Mouse (Mus musculus): ENCODE results near the gene Rnf215. TPM values are rescaled to one million over a fixed set of nuclear protein-coding genes. Genes with fewer than 3 reads are reported as not detected.
"Not testable (repeated sequence)": the region's sequence is repeated elsewhere in the genome, so short reads cannot be mapped to it uniquely, and the experiment has no call there.

The Rnf215 gene
- polyA plus RNA-seq, 1 experiment from 2014 or later, result 19.6 TPM

- 69% methylated on average over 3 of the region's 3 CpGs for WGBS
- TF ChIP-seq CTCF (IDR thresholded peaks at IDR 0.05; ENCODE audit: low read depth) (no peak), EP300 (optimal IDR thresholded peaks at IDR 0.05) (no peak)
- Histone ChIP-seq H3K4me2 (replicated peaks; ENCODE audit: low read depth) (no peak overlapping the region), H3K27me3 (ENCODE audit: control insufficient read depth, insufficient read depth, low read length) (no peaks in the 10 kb centered on the region), H3K27ac (replicated peaks) (no peak overlapping the region), H3K4me1 (replicated peaks; ENCODE audit: control insufficient read depth, insufficient read depth) (no peaks in the 10 kb centered on the region), H3K36me3 (ENCODE audit: control insufficient read depth, insufficient read depth, low read length) (no peaks in the 10 kb centered on the region), H3K9ac (ENCODE audit: low read length) (no peak overlapping the region), H3K9me3 (ENCODE audit: control insufficient read depth, low read length) (no peaks in the 10 kb centered on the region), H3K4me3 (ENCODE audit: low read depth, low read length) (no peak overlapping the region)
- no peak for ATAC-seq (ENCODE audit: low FRiP score, low TSS enrichment)
- no peak for DNase-seq (ENCODE audit: low spot score)
Observed at GRCm38 (mm10) chr11:4121691-4122090, 13.3 kb upstream of the Rnf215 start.

- H3K9me3 ChIP-seq (ENCODE audit: control insufficient read depth, low read length), result no peaks in the 10 kb centered on the region
- no peaks in the 10 kb centered on the region for H3K4me1 ChIP-seq (replicated peaks; ENCODE audit: control insufficient read depth, insufficient read depth)
- H3K4me3 ChIP-seq (ENCODE audit: low read depth, low read length), result no peak overlapping the region
- H3K4me2 ChIP-seq (replicated peaks; ENCODE audit: low read depth), result no peak overlapping the region
- H3K9ac ChIP-seq (ENCODE audit: low read length), result no peak overlapping the region
- DNase-seq (ENCODE audit: low spot score) (no peak), ATAC-seq (ENCODE audit: low FRiP score, low TSS enrichment) (no peak)
- WGBS, result 75% methylated on average over 5 of the region's 5 CpGs
- no peak overlapping the region for H3K27ac ChIP-seq (replicated peaks)
- no peak for TF ChIP-seq CTCF (IDR thresholded peaks at IDR 0.05; ENCODE audit: low read depth)
- TF ChIP-seq EP300 (optimal IDR thresholded peaks at IDR 0.05), result no peak
- no peaks in the 10 kb centered on the region for H3K27me3 ChIP-seq (ENCODE audit: control insufficient read depth, insufficient read depth, low read length)
- H3K36me3 ChIP-seq (ENCODE audit: control insufficient read depth, insufficient read depth, low read length), result no peaks in the 10 kb centered on the region
Observed at GRCm38 (mm10) chr11:4122226-4122625, 12.8 kb upstream of the Rnf215 start.

- Histone ChIP-seq H3K4me1 (replicated peaks; ENCODE audit: control insufficient read depth, insufficient read depth) (no peaks in the 10 kb centered on the region), H3K4me2 (replicated peaks; ENCODE audit: low read depth) (no peak within 1 kb of the TSS), H3K4me3 (ENCODE audit: low read depth, low read length) (no peak within 1 kb of the TSS), H3K27ac (replicated peaks) (no peak within 1 kb of the TSS), H3K36me3 (ENCODE audit: control insufficient read depth, insufficient read depth, low read length) (no peaks in the 10 kb centered on the region), H3K9me3 (ENCODE audit: control insufficient read depth, low read length) (no peaks in the 10 kb centered on the region), H3K27me3 (ENCODE audit: control insufficient read depth, insufficient read depth, low read length) (no peaks in the 10 kb centered on the region), H3K9ac (ENCODE audit: low read length) (no peak within 1 kb of the TSS)
- 69% methylated on average over 10 of the region's 10 CpGs for WGBS
- no peak for DNase-seq (ENCODE audit: low spot score)
- TF ChIP-seq CTCF (IDR thresholded peaks at IDR 0.05; ENCODE audit: low read depth) (no peak), EP300 (optimal IDR thresholded peaks at IDR 0.05) (no peak)
- ATAC-seq (ENCODE audit: low FRiP score, low TSS enrichment), result 0 out of 2 replicates have a peak, but pooled peaks have one; percentile 16
Observed at GRCm38 (mm10) chr11:4122742-4123579, 12.0 kb upstream of the Rnf215 start, which contains the start of gene Sec14l2. Gene Sec14l2, minus strand, starts transcription at chr11:4123415.

- no peak for TF ChIP-seq EP300 (optimal IDR thresholded peaks at IDR 0.05)
- TF ChIP-seq CTCF (IDR thresholded peaks at IDR 0.05; ENCODE audit: low read depth), result peak; percentile 76
- Histone ChIP-seq H3K9ac (ENCODE audit: low read length) (no peak overlapping the region), H3K4me1 (replicated peaks; ENCODE audit: control insufficient read depth, insufficient read depth) (no peaks in the 10 kb centered on the region), H3K9me3 (ENCODE audit: control insufficient read depth, low read length) (no peaks in the 10 kb centered on the region), H3K4me3 (ENCODE audit: low read depth, low read length) (no peak overlapping the region), H3K27me3 (ENCODE audit: control insufficient read depth, insufficient read depth, low read length) (no peaks in the 10 kb centered on the region), H3K36me3 (ENCODE audit: control insufficient read depth, insufficient read depth, low read length) (no peaks in the 10 kb centered on the region), H3K4me2 (replicated peaks; ENCODE audit: low read depth) (no peak overlapping the region), H3K27ac (replicated peaks) (no peak overlapping the region)
- DNase-seq (ENCODE audit: low spot score) (peak; percentile 63), ATAC-seq (ENCODE audit: low FRiP score, low TSS enrichment) (no peak)
- WGBS, result 64% methylated on average over 5 of the region's 5 CpGs
Observed at GRCm38 (mm10) chr11:4123922-4124321, 11.1 kb upstream of the Rnf215 start.

GRCm38 (mm10) chr11:4127059-4127458, 7.9 kb upstream of the Rnf215 start:
- no peak overlapping the region for H3K27ac ChIP-seq (replicated peaks)
- TF ChIP-seq CTCF (IDR thresholded peaks at IDR 0.05; ENCODE audit: low read depth), result peak; percentile 41
- TF ChIP-seq EP300 (optimal IDR thresholded peaks at IDR 0.05), result no peak
- no peaks in the 10 kb centered on the region for H3K36me3 ChIP-seq (ENCODE audit: control insufficient read depth, insufficient read depth, low read length)
- H3K4me2 ChIP-seq (replicated peaks; ENCODE audit: low read depth), result no peak overlapping the region
- ATAC-seq (ENCODE audit: low FRiP score, low TSS enrichment), result no peak
- no peak overlapping the region for H3K9ac ChIP-seq (ENCODE audit: low read length)
- WGBS, result 89% methylated on average over 1 of the region's 1 CpGs
- no peaks in the 10 kb centered on the region for H3K4me1 ChIP-seq (replicated peaks; ENCODE audit: control insufficient read depth, insufficient read depth)
- no peak for DNase-seq (ENCODE audit: low spot score)
- H3K27me3 ChIP-seq (ENCODE audit: control insufficient read depth, insufficient read depth, low read length), result no peaks in the 10 kb centered on the region
- H3K9me3 ChIP-seq (ENCODE audit: control insufficient read depth, low read length), result no peaks in the 10 kb centered on the region
- H3K4me3 ChIP-seq (ENCODE audit: low read depth, low read length), result no peak overlapping the region

GRCm38 (mm10) chr11:4128461-4128860, 6.5 kb upstream of the Rnf215 start:
- not testable (repeated sequence) for H3K9ac ChIP-seq (ENCODE audit: low read length); H3K27me3 ChIP-seq (ENCODE audit: control insufficient read depth, insufficient read depth, low read length); H3K36me3 ChIP-seq (ENCODE audit: control insufficient read depth, insufficient read depth, low read length); ATAC-seq (ENCODE audit: low FRiP score, low TSS enrichment); H3K4me3 ChIP-seq (ENCODE audit: low read depth, low read length); H3K27ac ChIP-seq (replicated peaks); H3K4me1 ChIP-seq (replicated peaks; ENCODE audit: control insufficient read depth, insufficient read depth); DNase-seq (ENCODE audit: low spot score); H3K4me2 ChIP-seq (replicated peaks; ENCODE audit: low read depth); H3K9me3 ChIP-seq (ENCODE audit: control insufficient read depth, low read length)
- WGBS, result 86% methylated on average over 4 of the region's 4 CpGs

Data from stomach, postnatal 0 days (tissue).